Mouse (Mus musculus) bone marrow macrophage, adult 2 months (primary cell): ENCODE data around the gene Dock4. TPM values are rescaled to one million over a fixed set of nuclear protein-coding genes. Genes with fewer than 3 reads are reported as not detected.

Source experiments
- H3K27ac ChIP-seq: 2 replicates; pipeline ENCODE4 v1.5.1; 2012; ENCODE audit warnings: low read depth, low read length; ENCODE audit not compliant: insufficient read depth
- H3K4me1 ChIP-seq: 2 replicates; pipeline ENCODE4 v1.6.1; 2012; ENCODE audit warnings: low read length; ENCODE audit not compliant: control insufficient read depth, insufficient read depth
- H3K4me3 ChIP-seq: 2 replicates; pipeline ENCODE4 v1.5.1; 2012; ENCODE audit warnings: mild to moderate bottlenecking, low read length, moderate library complexity; ENCODE audit not compliant: insufficient read depth
- CTCF ChIP-seq: IDR thresholded peaks from 2 replicates; pipeline ENCODE4 v1.5.1; 2012; ENCODE audit warnings: low read depth, mild to moderate bottlenecking, low read length, moderate library complexity
- POLR2A ChIP-seq: IDR thresholded peaks from 2 replicates; pipeline ENCODE4 v1.6.1; 2012; ENCODE audit warnings: mild to moderate bottlenecking, low read depth, low read length, borderline replicate concordance
- polyA plus RNA-seq: library from polyadenylated mRNA; stranded (reverse); fragments of >200 nt; gene quantifications from 2 replicates; pipeline ENCODE4 v1.2.4, GENCODE M21; 2012; ENCODE audit not compliant: missing spikeins, insufficient read depth, insufficient read length

Dock4 gene
- polyA plus RNA-seq, 1 experiment: 18.6 TPM

- no peak overlapping the region for H3K27ac ChIP-seq
These were observed 443.1 kb downstream of the Dock4 start for GRCm38 (mm10) chr12:40888829-40889228.

GRCm38 (mm10) chr12:40889534-40889933, 443.8 kb downstream of the Dock4 start:
- Histone ChIP-seq H3K4me3 (no peak overlapping the region), H3K27ac (no peak overlapping the region), H3K4me1 (no peaks in the 10 kb centered on the region)
- TF ChIP-seq CTCF (no peak), POLR2A (no peak)

More at GRCm38 (mm10) chr12:40888829-40889228, 443.1 kb downstream of the Dock4 start:
- H3K4me1 ChIP-seq: no peaks in the 10 kb centered on the region
- no peak overlapping the region for H3K4me3 ChIP-seq
- TF ChIP-seq CTCF (no peak), POLR2A (no peak)

- TF ChIP-seq CTCF: no peak
- no peaks in the 10 kb centered on the region for H3K4me1 ChIP-seq
- H3K27ac ChIP-seq: no peak overlapping the region
- H3K4me3 ChIP-seq: no peak overlapping the region
These were observed 445.4 kb downstream of the Dock4 start for GRCm38 (mm10) chr12:40891168-40891567.

GRCm38 (mm10) chr12:40893741-40894140, 448.0 kb downstream of the Dock4 start:
- TF ChIP-seq POLR2A: no peak
- Histone ChIP-seq H3K27ac (no peak overlapping the region), H3K4me1 (no peaks in the 10 kb centered on the region), H3K4me3 (no peak overlapping the region)

GRCm38 (mm10) chr12:40894695-40895094, 448.9 kb downstream of the Dock4 start:
- Histone ChIP-seq H3K4me1 (no peaks in the 10 kb centered on the region), H3K27ac (no peak overlapping the region), H3K4me3 (no peak overlapping the region)
- TF ChIP-seq POLR2A: no peak
- no peak for TF ChIP-seq CTCF

Other genes starting within 250 kb of the Dock4 start
- not detected in 2 replicates for gene Lsmem1, start 246.5 kb upstream of the Dock4 start, polyA plus RNA-seq
- 46.0 and 59.7 TPM in 2 replicates for gene Ifrd1, start 197.4 kb upstream of the Dock4 start, polyA plus RNA-seq
- gene Zfp277, start 50 bp upstream of the Dock4 start, polyA plus RNA-seq: 29.0 and 30.4 TPM in 2 replicates